Mouse (Mus musculus) heart, embryonic 14.5 days (tissue): ENCODE results near the gene Oxa1l. TPM values are rescaled to one million over a fixed set of nuclear protein-coding genes. Genes with fewer than 3 reads are reported as not detected.

ENCODE experiments used
- ATAC-seq: fragments of 200-750 bp; cut with Nextera tagmentation; 2 replicates; pipeline ENCODE4 v1.8.0; 2017; ENCODE audit warnings: low read depth, moderate TSS enrichment; ENCODE audit not compliant: insufficient number of reproducible peaks, insufficient read depth, low FRiP score
- H3K27ac ChIP-seq, 2 experiments: fragments of 200-500 bp in 1 of 2; fragments of 300-500 bp in 1 of 2; sonication (generic) in 1 of 2; replicated peaks in 1 of 2; 2 replicates each; pipeline ENCODE4 v1.5.1; 2012 to 2014; ENCODE audit warnings: low read depth in 2 of 2, low read length in 2 of 2, control low read depth in 1 of 2, mild to moderate bottlenecking in 1 of 2, mixed read lengths in 1 of 2; ENCODE audit not compliant: control insufficient read depth in 1 of 2, insufficient read depth in 1 of 2
- H3K27me3 ChIP-seq: fragments of 300-500 bp; sonication (generic); 2 replicates; pipeline ENCODE4 v1.6.1; 2014; ENCODE audit warnings: mild to moderate bottlenecking, low read length, control low read depth; ENCODE audit not compliant: control insufficient read depth, insufficient read depth
- H3K36me3 ChIP-seq: fragments of 300-500 bp; sonication (generic); 2 replicates; pipeline ENCODE4 v1.6.1; 2014; ENCODE audit warnings: mild to moderate bottlenecking, control low read depth, low read length, mixed read lengths; ENCODE audit not compliant: control insufficient read depth, insufficient read depth
- H3K4me1 ChIP-seq, 2 experiments: fragments of 200-500 bp in 1 of 2; fragments of 300-500 bp in 1 of 2; sonication (generic) in 1 of 2; 2 replicates each; pipeline ENCODE4 v1.6.1; 2012 to 2014; ENCODE audit warnings: low read length in 2 of 2, control low read depth in 1 of 2, mixed read lengths in 1 of 2; ENCODE audit not compliant: control insufficient read depth in 2 of 2, insufficient read depth in 2 of 2
- H3K4me2 ChIP-seq: fragments of 300-500 bp; sonication (generic); 2 replicates; pipeline ENCODE4 v1.6.1; 2014; ENCODE audit warnings: mild to moderate bottlenecking, low read length
- H3K4me3 ChIP-seq, 2 experiments: fragments of 200-500 bp in 1 of 2; fragments of 300-500 bp in 1 of 2; sonication (generic) in 1 of 2; 2 replicates each; pipeline ENCODE4 v1.5.1; 2012 to 2014; ENCODE audit warnings: low read length in 2 of 2, mild to moderate bottlenecking in 2 of 2, control low read depth in 1 of 2, low read depth in 1 of 2, moderate library complexity in 1 of 2; ENCODE audit not compliant: control insufficient read depth in 1 of 2, insufficient read depth in 1 of 2
- H3K9ac ChIP-seq: fragments of 300-500 bp; sonication (generic); 2 replicates; pipeline ENCODE4 v1.6.1; 2014; ENCODE audit warnings: mild to moderate bottlenecking, low read length
- H3K9me3 ChIP-seq: fragments of 300-500 bp; sonication (generic); 2 replicates; pipeline ENCODE4 v1.6.1; 2016; ENCODE audit warnings: low read length, control low read depth; ENCODE audit not compliant: control insufficient read depth
- WGBS: fragments of 180-500 bp; shearing (Covaris S2); extraction: QIAGEN DNeasy Blood & Tissue Kit; methylation state at CpG from one replicate; pipeline ENCODE4 v1.1.7; 2014; 5-methylcytosine and 5-hydroxymethylcytosine counted together
- polyA plus RNA-seq: library from polyadenylated mRNA; unstranded; fragments of >200 nt; fragmentation: Nextera tagmentation; extraction: Ambion mirVana; gene quantifications from 2 replicates; pipeline ENCODE4 v1.2.1, GENCODE M21; 2014

Gene Oxa1l
- polyA plus RNA-seq, 1 experiment from 2014 or later: 73.4 TPM

GRCm38 (mm10) chr14:54412000-54412576 lies 51.5 kb downstream of the Oxa1l start:
- no peak overlapping the region for H3K27ac ChIP-seq
- no peaks in the 10 kb centered on the region for H3K36me3 ChIP-seq
- WGBS: 55% methylated on average over 9 of the region's 9 CpGs
- H3K4me2 ChIP-seq: no peak overlapping the region
- H3K9ac ChIP-seq: no peak overlapping the region
- no peaks in the 10 kb centered on the region for H3K9me3 ChIP-seq
- H3K27me3 ChIP-seq: no peaks in the 10 kb centered on the region
- H3K4me1 ChIP-seq: peaks cover 26 to 29% of the 10 kb centered on the region in 2 experiments
- H3K4me3 ChIP-seq: no peak overlapping the region
- no peak for ATAC-seq

- Histone ChIP-seq H3K9me3 (no peaks in the 10 kb centered on the region), H3K27me3 (no peaks in the 10 kb centered on the region), H3K27ac (no peak overlapping the region), H3K9ac (no peak overlapping the region), H3K4me3 (no peak overlapping the region), H3K36me3 (no peaks in the 10 kb centered on the region), H3K4me2 (no peak overlapping the region), H3K4me1 (peaks cover 31% of the 10 kb centered on the region in 2 experiments)
- no peak for ATAC-seq
- 43% methylated on average over 2 of the region's 2 CpGs for WGBS
Observed at GRCm38 (mm10) chr14:54412629-54413170, 52.1 kb downstream of the Oxa1l start.

DNA sequence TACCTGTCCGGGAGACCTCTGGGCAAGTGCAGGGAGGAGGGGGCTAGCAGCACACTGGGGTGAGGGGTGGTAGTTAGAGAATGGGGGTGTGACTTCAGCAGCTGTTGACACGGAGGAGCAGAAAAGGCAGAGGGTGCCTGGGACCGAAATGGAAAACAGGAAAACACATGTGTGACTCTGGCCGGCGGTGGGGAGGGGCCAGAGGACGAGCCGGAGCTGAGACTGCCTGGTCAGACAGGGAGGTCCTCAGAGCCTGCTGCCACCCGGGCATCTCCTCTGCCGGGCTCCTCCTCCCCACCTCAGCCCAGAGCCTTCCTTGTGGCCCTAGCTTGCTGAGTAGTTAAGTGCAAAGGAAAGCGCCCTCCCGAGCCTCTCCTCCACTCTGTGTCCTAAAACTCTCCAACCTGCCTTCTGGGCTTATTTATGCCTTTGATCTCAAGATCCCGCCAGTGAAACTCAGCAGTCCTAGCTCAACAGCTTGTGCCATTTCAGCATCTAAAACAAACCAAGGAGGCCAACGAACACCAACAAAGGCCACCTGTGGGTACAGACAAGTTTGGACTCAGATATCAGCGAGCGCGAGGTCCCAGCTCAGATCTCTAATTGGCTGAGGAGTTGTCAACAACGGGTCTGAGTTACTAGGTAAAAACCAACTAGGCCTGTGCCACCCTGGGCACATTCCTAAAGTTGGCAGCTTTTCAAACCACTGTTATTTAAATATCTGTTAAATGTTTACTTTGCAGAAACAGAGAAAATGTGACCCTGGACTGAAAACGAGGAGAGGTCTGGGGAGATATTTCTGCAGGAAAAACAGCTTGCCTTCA lies 53.5 kb downstream of the Oxa1l start:
- Histone ChIP-seq H3K4me2 (peak overlapping the region; percentile 57), H3K27ac (0 out of 4 replicates have a peak overlapping the region, but pooled peaks of 1 of the 2 experiments have one; percentile 12), H3K9ac (peak overlapping the region; percentile 60), H3K4me1 (peaks cover 31 to 33% of the 10 kb centered on the region in 2 experiments), H3K27me3 (no peaks in the 10 kb centered on the region), H3K36me3 (no peaks in the 10 kb centered on the region), H3K9me3 (no peaks in the 10 kb centered on the region), H3K4me3 (peak overlapping the region; percentile 12 to 14; a peak in 2 of 4 replicates)
- WGBS: 16% methylated on average over 18 of the region's 18 CpGs
- peak; percentile 44; the same call in 1 of the 2 replicates for ATAC-seq

DNA sequence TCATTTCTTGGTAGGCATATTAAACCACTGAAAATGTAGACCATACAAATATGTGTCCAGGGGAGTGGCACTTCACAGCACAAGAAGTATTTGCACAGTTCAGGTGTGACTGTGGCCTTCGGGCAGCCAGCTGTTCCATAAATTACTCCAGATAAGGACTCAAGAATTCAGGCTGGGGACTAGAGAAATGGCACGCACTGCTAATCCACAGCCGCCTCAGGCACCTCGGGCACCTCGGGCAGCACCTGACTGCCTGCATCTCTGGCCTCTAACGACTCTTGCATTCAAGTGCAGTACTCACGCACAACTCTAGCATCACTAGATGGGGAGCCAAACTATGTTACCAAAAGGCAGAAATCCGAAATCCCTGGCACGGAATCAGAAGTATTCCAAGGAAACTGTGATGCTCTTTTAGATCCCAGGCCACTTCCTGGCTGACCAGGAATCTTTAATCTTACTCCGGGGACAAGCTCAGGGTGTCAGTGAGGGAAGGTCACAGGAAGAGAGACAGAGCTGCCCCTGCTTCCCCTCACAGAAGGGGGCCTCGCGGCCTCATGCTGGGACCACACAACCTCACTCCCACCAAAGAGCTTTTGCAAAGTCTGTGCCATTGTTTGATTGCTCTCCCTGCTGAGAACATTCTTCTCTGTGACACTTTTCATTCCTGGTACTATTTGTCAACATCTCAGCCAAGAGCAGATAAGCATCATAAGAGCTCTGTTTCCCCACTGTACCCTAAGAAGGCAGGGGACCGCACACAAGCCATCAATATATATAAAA lies 54.8 kb downstream of the Oxa1l start:
- Histone ChIP-seq H3K27ac (no peak overlapping the region), H3K27me3 (no peaks in the 10 kb centered on the region), H3K4me1 (peaks cover 21 to 24% of the 10 kb centered on the region in 2 experiments), H3K9me3 (no peaks in the 10 kb centered on the region), H3K36me3 (no peaks in the 10 kb centered on the region), H3K4me3 (no peak overlapping the region), H3K9ac (no peak overlapping the region; the same call in 1 of the 2 replicates), H3K4me2 (no peak overlapping the region)
- WGBS: 20% methylated on average over 13 of the region's 13 CpGs
- no peak for ATAC-seq

GRCm38 (mm10) chr14:54416229-54416775 lies 55.7 kb downstream of the Oxa1l start:
- WGBS: 70% methylated on average over 5 of the region's 5 CpGs
- H3K4me1 ChIP-seq: peaks cover 20 to 23% of the 10 kb centered on the region in 2 experiments

DNA sequence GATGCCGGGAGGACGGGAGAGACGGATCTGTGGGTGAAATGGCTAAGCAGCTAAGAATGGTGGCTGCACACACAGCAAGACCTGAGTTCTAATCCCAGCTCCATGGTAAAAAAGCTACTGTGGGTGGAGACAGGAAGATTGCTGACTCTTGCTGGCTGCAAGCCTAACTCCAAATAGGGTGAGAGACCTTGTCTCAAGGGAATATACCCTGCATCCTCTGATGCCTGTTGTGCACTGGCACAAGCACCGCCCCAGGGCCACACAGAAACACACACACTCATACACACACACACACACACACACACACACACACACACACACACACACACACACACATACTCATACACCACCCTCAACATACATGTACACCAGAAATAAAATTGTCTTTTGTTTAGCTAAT lies 56.2 kb downstream of the Oxa1l start:
- H3K4me2 ChIP-seq: no peak overlapping the region; the same call in 1 of the 2 replicates
- H3K27ac ChIP-seq: 0 out of 4 replicates have a peak overlapping the region, but pooled peaks of 1 of the 2 experiments have one; percentile 2
- H3K9ac ChIP-seq: no peak overlapping the region
- 80% methylated on average over 4 of the region's 4 CpGs for WGBS
- no peaks in the 10 kb centered on the region for H3K36me3 ChIP-seq
- H3K27me3 ChIP-seq: no peaks in the 10 kb centered on the region
- no peak for ATAC-seq
- no peak overlapping the region for H3K4me3 ChIP-seq
- H3K4me1 ChIP-seq: peaks cover 20 to 23% of the 10 kb centered on the region in 2 experiments
- H3K9me3 ChIP-seq: no peaks in the 10 kb centered on the region

More at GRCm38 (mm10) chr14:54416229-54416775, 55.7 kb downstream of the Oxa1l start:
- Histone ChIP-seq H3K9ac (no peak overlapping the region), H3K9me3 (no peaks in the 10 kb centered on the region), H3K4me3 (no peak overlapping the region), H3K4me2 (no peak overlapping the region), H3K36me3 (no peaks in the 10 kb centered on the region), H3K27ac (0 out of 4 replicates have a peak overlapping the region, but pooled peaks of 1 of the 2 experiments have one; percentile 2), H3K27me3 (no peaks in the 10 kb centered on the region)
- no peak for ATAC-seq
